Mouse (Mus musculus) kidney, adult 8-10 months (tissue): ENCODE data around the gene B430306N03Rik.
A peak's percentile ranks its signal among the peaks of the same experiment; 100 is the strongest.
"Not testable (repeated sequence)": the region's sequence is repeated elsewhere in the genome, so short reads cannot be mapped to it uniquely, and the experiment has no call there.

Source experiments
- DNase-seq, 2 experiments: peaks; one replicate each; pipeline ENCODE4 v3.0.0; 2022

B430306N03Rik gene

DNA sequence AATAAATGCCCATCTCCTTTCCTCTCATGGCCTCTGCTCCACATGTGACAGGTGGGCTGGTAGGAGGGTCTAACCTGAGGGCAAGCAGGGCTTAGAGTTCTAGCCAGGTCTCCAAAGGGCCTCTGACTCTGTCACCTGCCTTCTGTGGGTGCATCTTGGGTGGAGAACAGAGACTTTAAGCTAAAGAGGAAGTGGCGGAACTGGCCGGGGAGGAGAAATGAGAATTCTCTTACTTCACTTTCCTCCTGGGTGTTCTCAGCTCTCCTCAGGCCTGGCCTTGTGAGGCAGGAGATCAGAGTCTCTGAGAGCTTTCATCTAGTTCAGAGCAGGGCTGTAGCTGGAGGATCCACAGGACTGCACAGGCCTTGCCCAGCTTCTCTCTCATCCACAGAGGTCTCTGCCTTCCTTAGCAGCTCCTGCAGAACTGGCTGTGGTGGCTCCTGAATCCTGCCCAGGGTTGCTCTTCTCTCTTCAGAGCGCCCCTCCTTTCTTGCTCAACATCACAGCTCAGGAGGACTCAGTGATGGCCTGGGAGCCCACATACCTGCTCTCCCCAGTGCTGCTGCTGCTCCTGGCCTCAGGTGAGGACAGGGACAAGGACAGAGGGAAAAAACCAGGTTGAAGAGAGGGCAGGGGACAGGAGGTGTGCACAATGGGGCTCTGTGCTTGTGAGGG lies at the start of gene B430306N03Rik:
TSS of gene B430306N03Rik (plus strand) at position 237 of the 675 bp plus-strand sequence.
- not testable (repeated sequence) for DNase-seq

DNA sequence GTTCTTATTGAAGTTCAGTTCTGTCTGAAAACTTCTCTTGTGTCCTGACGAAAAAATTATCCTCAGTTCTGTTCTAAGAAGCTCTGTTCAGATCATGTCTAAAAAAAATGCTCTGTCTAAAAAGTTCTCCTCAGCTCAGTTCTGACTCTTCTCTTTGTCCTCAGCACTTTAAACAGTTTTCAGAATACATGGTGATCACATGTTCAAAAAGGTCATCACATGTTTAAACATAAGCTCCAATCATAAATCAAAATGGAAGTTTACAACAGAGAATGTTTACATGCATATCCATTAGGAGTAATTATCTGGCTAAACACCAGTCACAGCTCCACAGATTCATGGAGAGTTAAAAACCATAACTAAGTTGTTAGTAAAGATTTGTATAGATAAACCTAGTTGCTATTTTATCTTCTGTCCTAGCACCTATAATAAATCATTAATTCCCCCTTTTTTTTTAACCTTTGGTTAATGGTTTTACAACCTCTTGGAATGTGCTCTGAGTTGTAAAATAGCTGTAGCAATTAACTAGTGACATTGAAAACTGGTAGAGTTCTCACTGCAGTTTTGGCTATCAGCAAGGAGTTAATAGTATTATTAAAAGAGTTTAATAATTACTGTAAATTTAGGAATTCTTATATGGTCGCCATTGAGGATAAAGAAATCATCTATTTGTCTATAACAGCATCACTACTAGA lies 49.2 kb upstream of the B430306N03Rik start:
- no peak for DNase-seq

DNA sequence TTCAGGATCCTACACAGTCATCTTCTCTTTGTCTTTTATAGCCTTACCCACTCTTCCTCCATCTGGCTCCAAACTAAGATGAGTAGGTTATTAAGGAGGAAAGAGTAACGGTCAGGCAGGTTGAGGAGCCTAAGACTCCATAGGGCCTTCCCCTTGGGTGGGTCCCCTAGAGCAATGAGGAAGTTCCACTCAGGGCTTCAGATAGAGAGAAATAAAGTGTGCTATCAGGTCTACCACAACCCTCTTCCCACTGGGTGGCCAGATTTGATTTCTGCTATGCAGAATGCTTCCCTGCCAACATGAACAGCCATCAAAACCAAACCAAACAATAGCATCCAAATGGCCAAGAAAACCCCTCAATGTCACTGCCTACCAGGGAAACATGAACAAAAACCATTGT lies 48.4 kb upstream of the B430306N03Rik start:
- no peak for DNase-seq

DNA sequence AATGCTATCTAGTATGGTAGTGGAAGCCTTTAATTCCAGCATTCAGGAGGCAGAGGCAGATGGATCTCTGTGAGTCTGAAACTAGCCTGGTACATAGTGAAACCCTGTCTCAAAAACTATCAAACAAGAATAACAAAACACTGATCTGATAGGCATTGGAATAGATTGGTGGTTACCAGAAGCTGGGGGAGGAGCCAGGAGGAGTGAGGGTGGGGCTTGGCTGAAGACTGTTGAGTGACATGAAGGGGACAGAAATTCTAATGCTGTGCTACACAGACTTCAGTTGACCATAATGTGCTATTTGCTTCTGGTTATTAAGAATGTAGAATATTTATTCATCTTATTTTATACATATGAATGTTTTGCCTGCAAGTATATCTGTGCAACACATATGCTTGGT lies 47.7 kb upstream of the B430306N03Rik start:
- DNase-seq: no peak

DNA sequence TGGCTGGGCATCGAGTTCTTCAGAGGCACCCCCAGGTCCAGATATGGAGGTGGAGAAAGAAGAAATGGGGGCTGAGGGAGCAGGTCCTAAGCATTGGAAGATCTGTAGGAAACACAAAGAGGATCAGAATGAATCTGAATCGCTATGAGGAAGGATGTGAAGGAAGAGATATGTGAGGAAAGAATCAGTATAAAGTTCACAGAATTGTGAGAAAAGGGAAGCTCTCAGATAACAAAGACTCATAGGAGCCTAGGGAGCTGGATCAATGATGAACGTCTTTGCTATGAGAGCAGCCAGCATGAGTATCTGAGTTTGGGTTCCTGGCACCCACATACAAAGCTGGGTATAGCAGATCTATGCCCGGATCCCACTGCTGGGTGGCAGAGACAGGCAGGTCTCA lies 46.1 kb upstream of the B430306N03Rik start:
- no peak for DNase-seq

DNA sequence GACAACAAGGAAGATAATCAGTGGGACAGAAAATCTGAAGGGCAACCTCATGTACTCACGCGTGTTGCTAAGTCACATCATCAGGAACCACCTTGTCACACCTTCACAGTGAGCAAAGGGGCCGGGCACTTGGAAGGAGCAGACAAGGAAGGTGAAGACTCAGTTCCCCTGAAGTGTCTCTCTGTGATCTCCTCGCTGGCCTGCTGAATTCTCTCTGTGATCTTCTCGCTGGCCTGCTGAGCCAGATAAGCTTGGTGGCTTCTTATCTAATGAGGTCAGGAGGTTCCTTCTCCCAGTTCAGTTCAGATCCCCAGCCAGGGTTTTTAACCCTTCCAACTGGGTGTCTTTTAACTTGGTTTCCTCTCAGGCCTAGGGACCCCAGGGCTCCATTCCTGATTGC lies 43.8 kb upstream of the B430306N03Rik start:
- DNase-seq: no peak

DNA sequence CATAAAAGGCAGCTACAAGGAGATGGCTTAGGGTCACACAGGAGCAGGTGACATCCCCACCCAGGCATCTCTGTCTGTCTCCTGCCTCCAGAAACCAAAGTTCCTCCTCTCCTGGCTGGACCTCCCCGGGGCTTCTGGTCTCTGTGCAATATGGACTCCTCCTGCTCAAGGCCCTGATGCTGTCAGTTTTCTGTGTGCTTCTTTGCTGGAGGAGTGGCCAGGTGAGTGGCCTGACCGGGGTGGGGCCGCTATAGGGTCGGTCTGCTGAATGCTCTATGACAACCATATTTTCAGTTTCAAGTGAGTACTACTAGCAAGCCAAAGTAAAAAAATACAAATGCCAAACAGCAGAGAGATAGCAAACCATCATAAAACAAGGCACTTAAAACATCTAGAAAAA lies 43.3 kb upstream of the B430306N03Rik start:
- no peak for DNase-seq

DNA sequence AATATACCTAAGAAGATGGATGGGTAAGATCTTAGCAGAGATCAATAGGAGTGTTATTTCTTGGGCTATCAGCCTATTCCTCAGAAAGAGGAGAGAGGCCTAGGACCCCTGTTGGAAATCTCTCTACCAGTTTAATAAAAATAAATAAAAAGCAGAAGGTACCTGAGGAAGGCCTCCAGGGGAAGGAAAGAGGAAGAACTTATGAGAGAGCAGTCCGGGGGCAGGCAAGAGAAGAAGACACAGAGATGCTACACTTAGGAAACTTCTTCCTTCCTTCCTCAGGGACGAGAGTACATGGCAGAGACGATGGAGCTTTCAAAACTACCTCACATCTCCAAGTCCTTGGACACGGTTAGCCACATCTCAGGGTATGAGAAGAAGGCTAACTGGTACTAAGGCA lies 41.8 kb upstream of the B430306N03Rik start:
- DNase-seq: no peak

DNA sequence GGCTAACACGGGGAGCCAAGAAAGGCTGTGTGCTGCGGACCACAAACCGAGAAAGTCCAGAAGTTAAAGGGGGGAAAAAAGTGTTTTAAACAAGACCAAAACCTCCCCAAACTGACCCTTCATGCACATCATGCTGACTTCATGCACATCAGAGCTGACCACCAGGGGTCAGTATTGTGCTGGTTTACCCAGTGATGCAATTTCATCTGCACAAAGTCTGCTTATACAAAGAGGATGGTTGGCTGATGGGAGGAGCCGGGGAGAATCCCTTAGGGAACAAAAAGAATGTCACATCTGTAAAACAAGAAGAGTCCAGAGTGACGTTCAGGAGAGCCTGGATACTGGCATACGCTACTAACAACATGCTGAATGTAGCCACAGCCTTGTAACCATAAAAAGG lies 41.1 kb upstream of the B430306N03Rik start:
- peak; percentile 36 to 80 for DNase-seq

DNA sequence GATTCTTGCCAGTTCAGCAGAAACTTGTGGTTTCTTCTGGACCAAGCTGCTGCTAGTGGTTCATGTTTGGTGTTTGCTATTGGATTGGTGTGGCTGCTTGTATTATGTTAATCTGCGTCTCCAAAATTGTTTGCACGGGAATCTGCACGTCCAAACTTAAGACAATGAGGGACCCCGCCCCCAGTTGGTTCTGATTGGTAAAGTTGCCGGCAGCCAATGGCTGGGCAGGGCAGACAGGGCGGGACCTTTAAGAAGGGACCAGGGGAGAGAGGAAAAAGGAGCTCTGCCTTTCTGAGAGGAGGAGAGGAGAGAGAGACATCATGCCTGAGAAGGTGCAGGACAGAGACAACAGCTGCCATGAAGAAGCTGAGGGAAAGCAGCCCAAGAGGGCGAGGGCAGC lies 40.2 kb upstream of the B430306N03Rik start:
- no peak for DNase-seq

DNA sequence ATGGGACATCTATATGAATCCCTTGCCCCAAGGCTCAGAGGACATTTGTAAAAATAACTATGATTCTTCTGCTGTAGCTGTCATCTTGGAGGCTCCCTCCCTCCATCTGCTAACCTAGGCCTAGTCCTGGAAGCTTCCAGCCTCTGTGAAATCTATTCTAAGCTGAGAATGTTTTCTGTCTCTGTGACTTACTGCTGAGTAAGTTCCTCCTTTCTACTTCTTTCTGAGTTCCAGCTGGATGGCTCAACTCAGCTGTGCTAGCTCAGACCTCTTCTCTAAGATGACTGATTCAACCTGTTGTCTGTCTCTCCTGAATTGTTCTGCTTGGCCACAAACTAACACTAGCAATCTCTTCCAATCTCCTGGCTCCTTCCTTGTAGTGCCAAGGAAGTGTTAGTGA lies 37.6 kb upstream of the B430306N03Rik start:
- DNase-seq: no peak

DNA sequence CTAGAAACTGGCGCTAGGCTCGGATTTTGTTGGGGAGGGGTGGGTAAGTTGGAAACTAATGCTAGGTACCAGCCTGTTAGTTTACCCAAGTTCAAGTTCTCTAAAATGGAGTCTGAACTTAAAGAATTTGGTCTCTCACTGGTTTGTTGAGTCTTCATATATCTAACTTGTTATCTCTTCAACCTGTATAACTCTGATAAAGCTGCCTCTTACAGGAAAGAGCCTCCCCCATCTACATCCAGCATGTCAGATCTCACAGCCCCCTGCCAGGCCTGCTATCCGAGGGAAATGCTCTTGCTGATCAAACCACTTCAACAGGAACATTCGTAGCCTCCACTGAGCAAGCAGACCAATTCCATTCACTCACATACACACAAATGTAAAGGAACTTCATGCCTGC lies 36.9 kb upstream of the B430306N03Rik start:
- no peak for DNase-seq

DNA sequence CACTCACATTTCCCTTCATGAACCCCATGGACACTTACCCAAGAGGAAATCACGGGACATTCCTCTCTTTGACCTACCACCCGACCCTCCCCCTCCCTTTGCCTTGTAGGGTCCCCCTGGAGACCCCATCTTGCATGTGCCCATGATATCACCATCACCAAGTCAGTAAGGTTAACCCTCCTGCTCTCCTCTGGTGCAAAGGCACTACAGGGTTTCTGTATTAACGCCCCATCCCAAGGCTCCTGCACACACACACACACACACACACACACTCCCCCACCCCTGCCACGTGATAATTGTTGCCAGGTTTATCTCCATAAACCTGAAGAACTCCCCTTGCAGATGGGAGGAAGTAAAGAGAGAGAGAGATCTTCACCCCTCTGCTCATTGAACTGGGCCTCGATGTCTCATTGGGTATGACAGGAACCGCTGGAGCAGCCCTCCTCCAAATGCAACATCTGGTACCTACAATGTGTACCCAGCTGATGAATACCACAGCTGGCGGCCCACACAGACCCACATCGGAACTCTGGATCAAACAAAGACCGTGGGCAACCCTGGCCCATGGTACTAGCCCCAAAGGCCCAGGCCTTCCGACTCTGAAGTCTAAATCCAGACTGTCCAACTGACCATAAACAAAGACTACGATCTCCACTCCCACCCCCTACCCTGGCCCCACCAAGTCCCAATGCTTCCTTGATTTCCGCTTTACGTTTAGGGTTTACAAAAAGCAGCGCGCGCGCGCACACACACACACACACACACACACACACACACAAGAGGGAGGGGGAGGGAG lies 34.8 kb upstream of the B430306N03Rik start:
- no peak for DNase-seq

DNA sequence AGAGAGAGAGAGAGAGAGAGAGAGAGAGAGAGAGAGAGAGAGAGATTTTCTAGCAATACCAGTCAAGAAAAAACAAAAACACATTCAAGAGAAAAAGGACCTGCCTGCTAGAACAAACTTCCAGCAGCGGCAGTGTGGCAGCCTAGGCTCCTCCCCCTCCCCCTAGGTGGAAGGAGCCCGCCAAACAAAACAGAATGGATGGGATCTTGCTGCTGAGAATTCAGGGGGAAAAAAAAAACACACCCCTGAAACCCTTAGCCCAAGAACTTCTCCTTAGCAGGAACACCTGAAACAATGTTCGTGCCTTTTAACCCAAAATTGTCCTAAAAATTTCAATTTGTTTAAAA lies 34.2 kb upstream of the B430306N03Rik start:
- DNase-seq: no peak

DNA sequence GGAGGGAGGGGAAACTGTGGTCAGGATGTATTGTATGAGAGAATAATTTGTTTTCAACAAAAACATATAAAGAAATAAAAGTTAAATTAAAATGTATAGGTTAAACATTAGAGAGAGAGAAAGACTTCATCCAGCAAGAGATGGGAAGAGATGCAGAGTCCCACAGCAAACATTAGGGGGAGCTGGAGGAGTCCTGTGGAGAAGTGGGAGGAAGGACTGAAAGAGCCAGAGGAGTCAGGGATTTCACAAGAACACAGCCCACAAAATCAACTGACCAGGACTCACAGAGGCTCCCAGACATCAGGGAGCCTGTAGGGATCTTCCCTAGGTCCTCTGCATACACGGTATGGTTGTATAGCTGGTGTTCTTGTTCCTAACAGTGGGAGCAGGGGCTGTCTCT lies 29.2 kb upstream of the B430306N03Rik start:
- no peak for DNase-seq

DNA sequence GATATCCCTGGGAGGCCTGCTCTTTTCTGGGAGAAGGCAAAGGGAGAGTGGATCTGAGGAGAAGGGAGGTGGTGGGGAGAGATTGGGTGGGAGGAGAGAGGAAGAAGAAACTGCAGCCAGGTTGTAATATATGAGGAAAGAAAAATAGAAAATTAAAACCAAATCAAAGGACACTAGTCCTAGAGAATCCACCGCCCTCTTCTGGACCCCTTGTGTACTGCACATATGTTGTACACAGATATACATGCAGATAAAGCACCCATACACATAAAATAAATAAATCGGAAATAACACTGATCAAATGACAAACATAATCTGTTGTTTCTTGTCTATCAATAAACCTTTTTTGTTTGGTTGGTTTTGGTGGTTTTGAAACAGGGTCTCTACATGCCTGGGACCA lies 28.7 kb upstream of the B430306N03Rik start:
- no peak for DNase-seq

DNA sequence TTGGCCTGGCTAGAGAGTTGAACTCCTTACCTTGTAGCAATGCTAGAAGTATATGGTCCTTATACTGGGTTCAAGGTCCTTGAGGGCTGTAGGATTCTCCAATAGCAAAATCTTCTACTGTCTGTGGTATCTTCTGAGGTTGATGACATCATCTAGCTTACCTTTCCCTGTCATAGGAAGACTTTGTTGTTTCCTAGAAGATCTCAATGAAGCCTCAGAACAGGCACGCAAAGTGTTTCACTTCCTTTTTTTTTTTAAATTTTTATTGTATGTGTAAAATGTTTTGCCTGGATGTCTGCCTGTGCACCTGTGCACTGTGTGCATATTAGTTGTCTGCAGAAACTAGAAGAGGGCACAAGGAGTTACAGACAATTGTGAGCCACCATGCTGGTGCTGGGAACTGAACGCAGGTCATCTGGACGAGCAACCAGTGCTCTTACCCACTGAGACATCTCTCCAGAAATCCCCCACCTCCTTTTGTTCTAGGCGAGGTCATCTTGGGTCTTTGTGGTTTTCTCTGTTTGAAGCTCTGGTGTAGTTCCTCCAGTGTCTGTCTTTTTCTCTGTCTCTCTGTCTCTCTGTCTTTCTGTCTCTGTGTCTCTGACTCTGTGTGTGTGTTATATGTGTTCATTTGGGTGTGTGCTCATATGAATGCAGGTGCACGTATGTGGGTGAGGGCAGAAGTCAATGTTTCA lies 22.3 kb upstream of the B430306N03Rik start:
- DNase-seq: no peak

DNA sequence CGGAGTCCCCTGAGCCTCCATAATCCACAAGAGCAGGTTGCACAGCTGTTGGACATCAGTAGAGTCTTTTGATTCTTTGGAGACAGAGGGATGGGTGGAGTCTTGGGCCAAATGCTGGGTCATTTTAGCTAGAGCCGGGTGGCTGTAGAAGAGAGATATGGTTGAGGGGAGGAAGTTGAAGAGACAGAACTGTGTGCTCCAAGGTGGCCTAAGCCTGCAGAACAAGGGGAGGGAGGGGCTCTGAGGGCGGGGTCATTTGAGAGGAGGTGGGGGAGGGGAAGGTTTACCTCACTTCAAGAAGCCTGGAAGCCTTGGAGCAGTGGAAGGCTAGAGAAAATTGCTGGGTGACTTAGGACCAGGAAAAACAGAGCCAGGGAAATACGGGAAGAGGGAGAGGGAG lies 16.7 kb upstream of the B430306N03Rik start, which contains the start of gene Treml2:
TSS of gene Treml2 (plus strand) at position 296 of the 400 bp plus-strand sequence.
- no peak for DNase-seq

DNA sequence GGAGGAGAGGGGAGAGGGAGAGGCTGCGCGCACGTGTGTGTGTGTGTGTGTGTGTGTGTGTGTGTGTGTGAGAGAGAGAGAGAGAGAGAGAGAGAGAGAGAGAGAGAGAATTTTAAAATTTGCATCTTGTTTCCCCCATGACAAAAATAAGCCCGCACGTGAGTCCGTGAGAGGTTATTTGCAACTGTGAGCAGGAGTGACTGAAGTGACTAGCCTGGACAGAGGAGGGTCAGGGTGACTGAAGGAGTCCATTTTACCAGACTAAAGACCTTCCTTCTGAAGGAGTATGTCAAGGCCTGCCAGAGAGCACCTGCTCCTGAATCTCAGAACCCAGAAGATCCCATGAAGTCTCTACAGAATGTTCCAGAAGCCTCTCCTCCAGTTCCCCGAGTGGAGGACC lies 16.2 kb upstream of the B430306N03Rik start:
- DNase-seq: no peak

DNA sequence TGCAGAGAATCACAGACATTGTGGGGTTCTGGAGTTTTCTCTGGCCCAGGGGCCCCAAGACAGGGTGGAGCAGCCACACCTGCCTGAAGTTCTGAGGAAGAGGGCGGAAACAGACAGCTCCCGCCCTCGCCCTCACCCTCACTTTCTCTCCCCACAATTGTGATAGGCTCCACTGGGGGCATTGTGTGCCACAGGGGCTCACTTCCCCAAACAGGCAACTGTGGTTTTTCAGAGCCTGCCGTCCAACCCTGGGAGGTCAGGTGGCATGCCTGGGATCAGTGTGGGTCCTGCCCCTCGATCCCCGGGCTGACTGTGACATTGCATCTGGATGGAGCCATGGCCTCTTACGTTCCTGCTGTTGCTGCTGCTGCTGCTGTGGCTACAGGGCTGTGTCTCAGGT lies 15.7 kb upstream of the B430306N03Rik start:
- no peak for DNase-seq

DNA sequence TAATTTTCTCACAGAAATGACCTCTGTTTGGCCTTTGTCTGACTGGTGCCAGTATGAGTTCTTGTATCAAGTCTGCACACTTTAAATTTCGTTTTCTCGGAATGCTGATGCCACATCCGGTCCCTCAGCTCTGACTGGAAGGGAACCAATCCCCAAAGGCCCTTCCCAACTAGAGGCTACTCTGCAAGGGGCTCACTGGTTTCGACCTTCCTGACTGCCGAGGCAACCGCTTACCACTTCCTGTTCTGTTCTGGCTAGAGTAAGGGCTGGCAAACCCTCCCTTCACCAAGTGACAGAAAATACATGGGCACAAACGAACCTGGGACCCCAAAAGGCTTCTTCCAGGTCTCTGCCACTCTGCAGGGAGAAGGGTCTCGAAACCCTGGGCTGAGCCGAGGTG lies 15.1 kb upstream of the B430306N03Rik start:
- no peak for DNase-seq

DNA sequence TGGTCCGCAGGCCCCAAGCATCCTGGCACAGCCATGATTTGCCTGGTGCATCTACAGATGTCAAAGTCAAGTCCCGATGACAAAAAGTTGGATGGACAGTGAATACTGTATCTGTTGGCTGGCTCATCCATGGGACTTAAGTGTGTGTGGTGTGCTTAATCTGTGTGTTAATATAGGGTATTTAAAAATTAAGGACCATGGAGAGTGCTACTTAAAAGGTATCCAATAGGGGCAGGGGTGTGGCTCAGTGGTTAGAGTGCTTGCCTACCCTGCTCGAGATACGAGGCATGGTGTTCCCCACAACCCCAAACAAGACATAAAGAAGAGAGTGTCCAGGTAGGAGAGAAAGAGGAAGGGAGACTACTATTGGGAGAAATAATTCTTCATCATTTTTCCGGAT lies 14.1 kb upstream of the B430306N03Rik start:
- no peak for DNase-seq

DNA sequence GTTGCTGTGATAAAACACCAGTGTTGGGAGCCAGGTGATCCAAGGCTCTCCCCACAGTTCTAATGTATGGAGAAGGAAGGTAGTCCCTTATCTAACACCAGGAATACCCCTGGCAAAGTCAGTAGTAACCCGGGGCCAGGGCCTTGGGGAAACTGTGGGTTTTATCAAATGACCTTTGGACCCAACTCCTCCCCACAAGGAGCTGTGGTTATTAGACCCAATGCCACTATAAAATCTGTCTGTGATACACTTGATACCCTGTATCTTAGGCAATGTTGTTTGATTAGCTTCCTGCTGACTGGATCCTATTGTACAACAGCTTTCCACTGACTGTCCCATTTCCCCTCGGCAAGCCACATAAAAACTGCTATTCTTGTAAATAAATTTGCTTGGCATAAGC lies 3.8 kb upstream of the B430306N03Rik start:
- DNase-seq: no peak
